Mouse (Mus musculus): ENCODE data around the gene Fbxo41.

DNA sequence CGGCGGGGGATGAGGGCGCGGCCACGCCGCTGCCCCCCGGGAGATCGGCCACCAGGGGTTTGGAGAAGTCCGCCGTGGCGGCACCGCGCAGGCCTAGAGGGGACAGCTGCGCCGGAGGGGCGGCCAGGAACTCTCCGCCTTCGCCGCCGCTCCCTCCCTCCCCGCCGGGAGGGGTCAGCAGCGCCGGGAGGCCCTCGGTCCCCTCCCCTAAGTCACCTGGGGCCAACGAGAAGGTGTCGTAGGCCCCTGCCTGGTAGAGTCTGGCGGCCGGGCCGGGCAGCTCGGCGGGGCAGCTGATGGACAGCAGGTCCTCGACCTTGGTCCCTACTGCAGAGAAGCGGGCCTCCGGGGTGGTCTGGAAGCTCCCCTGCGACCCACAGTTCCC is 9.3 kb upstream of the Fbxo41 start:
- TF ChIP-seq CTCF (IDR thresholded peaks at IDR 0.05; ENCODE audit: low read depth): no peak
- TF ChIP-seq EP300 (IDR thresholded peaks at IDR 0.05; ENCODE audit: low read depth): no peak
